Mouse (Mus musculus): Measurements from ENCODE around the gene Ttc9b. TPM values are rescaled to one million over a fixed set of nuclear protein-coding genes. Genes with fewer than 3 reads are reported as not detected.

The Ttc9b gene
- polyA plus RNA-seq, 1 experiment from 2014 or later = 0.11 TPM

GRCm38 (mm10) chr7:27683218-27683617 is 29.5 kb downstream of the Ttc9b start:
- no peak overlapping the region for H3K9ac ChIP-seq (replicated peaks; ENCODE audit: low read length)

DNA sequence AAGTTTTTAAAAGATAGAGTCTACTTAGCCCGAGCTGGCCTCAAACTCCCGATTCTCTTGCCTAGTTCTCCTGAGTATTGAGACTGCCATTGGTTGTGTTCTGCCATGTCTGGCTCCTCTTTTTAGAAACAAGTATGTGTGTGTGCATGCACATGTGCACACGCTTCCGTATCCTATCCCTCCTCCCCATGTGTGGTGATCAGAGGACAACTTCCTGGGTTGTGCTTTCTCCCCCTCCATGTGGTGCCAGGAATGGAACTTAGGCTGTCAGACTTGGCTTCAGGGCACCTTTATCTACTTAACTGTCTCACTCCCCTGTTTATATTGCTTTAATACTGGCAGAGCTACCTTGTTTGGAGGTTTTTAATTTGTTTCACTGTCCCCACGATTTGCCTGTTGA is 31.5 kb downstream of the Ttc9b start:
- H3K36me3 ChIP-seq (ENCODE audit: insufficient read depth, low read length) = no peaks in the 10 kb centered on the region
- no peak for ATAC-seq (ENCODE audit: low FRiP score, low TSS enrichment)
- H3K4me2 ChIP-seq (replicated peaks; ENCODE audit: low read depth, low read length) = peak overlapping the region; percentile 2; the same call in 1 of the 2 replicates
- H3K9me3 ChIP-seq (ENCODE audit: low read length) = no peaks in the 10 kb centered on the region
- H3K4me1 ChIP-seq (ENCODE audit: insufficient read depth, low read length) = peaks cover 10% of the 10 kb centered on the region; the same call in 1 of the 2 replicates
- 30% methylated on average over 5 of the region's 5 CpGs for WGBS
- no peak overlapping the region for H3K27ac ChIP-seq (ENCODE audit: low read length)
- H3K9ac ChIP-seq (replicated peaks; ENCODE audit: low read length) = 0 out of 2 replicates have a peak overlapping the region, but pooled peaks have one; percentile 11
- H3K4me3 ChIP-seq (ENCODE audit: low read length) = no peak overlapping the region
- no peaks in the 10 kb centered on the region for H3K27me3 ChIP-seq (ENCODE audit: insufficient read depth, low read length)

More at GRCm38 (mm10) chr7:27683218-27683617, 29.5 kb downstream of the Ttc9b start:
- H3K4me2 ChIP-seq (replicated peaks; ENCODE audit: low read depth, low read length) = no peak overlapping the region
- no peaks in the 10 kb centered on the region for H3K36me3 ChIP-seq (ENCODE audit: insufficient read depth, low read length)
- H3K27ac ChIP-seq (ENCODE audit: low read length) = no peak overlapping the region
- H3K9me3 ChIP-seq (ENCODE audit: low read length) = no peaks in the 10 kb centered on the region
- 0 out of 2 replicates have a peak, but pooled peaks cover 1% of the 10 kb centered on the region for H3K4me1 ChIP-seq (ENCODE audit: insufficient read depth, low read length)
- 47% methylated on average over 2 of the region's 2 CpGs for WGBS
- no peaks in the 10 kb centered on the region for H3K27me3 ChIP-seq (ENCODE audit: insufficient read depth, low read length)
- H3K4me3 ChIP-seq (ENCODE audit: low read length) = no peak overlapping the region
- ATAC-seq (ENCODE audit: low FRiP score, low TSS enrichment) = no peak

DNA sequence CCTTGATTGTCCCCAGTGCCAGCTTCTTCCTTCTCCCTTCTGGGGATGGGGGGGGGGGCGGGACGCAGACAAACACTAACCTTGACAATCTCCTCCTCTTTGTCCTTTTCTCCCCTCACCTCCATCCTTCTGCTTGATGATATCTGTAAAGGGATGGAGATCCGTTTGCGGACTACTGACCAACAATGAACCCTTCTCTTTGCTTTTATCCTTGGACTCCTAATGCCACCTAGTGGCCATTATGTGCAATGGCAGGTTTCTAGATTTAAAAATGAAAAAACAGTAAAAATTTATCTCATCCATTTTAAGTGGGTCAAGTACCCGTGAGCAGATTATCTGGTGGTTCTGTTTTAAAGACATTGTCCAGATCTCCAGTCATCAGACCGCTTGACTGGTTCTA is 32.0 kb downstream of the Ttc9b start:
- under 1% methylated on average over 6 of the region's 6 CpGs for WGBS
- Histone ChIP-seq H3K4me2 (replicated peaks; ENCODE audit: low read depth, low read length) (0 out of 2 replicates have a peak overlapping the region, but pooled peaks have one; percentile 2), H3K4me1 (ENCODE audit: insufficient read depth, low read length) (peaks cover 10% of the 10 kb centered on the region; the same call in 1 of the 2 replicates)

GRCm38 (mm10) chr7:27687043-27687442 is 33.3 kb downstream of the Ttc9b start:
- ATAC-seq (ENCODE audit: low FRiP score, low TSS enrichment) = no peak
- no peaks in the 10 kb centered on the region for H3K27me3 ChIP-seq (ENCODE audit: insufficient read depth, low read length)
- H3K4me1 ChIP-seq (ENCODE audit: insufficient read depth, low read length) = peaks cover 10% of the 10 kb centered on the region; the same call in 1 of the 2 replicates
- no peak overlapping the region for H3K9ac ChIP-seq (replicated peaks; ENCODE audit: low read length)
- H3K9me3 ChIP-seq (ENCODE audit: low read length) = no peaks in the 10 kb centered on the region
- H3K4me2 ChIP-seq (replicated peaks; ENCODE audit: low read depth, low read length) = no peak overlapping the region
- H3K4me3 ChIP-seq (ENCODE audit: low read length) = no peak overlapping the region
- H3K36me3 ChIP-seq (ENCODE audit: insufficient read depth, low read length) = no peaks in the 10 kb centered on the region
- 74% methylated on average over 1 of the region's 1 CpGs for WGBS
- no peak overlapping the region for H3K27ac ChIP-seq (ENCODE audit: low read length)

More for the DNA sequence above, 32.0 kb downstream of the Ttc9b start:
- H3K9me3 ChIP-seq (ENCODE audit: low read length) = no peaks in the 10 kb centered on the region
- H3K36me3 ChIP-seq (ENCODE audit: insufficient read depth, low read length) = no peaks in the 10 kb centered on the region
- H3K9ac ChIP-seq (replicated peaks; ENCODE audit: low read length) = no peak overlapping the region
- no peak for ATAC-seq (ENCODE audit: low FRiP score, low TSS enrichment)
- no peak overlapping the region for H3K4me3 ChIP-seq (ENCODE audit: low read length)
- no peaks in the 10 kb centered on the region for H3K27me3 ChIP-seq (ENCODE audit: insufficient read depth, low read length)
- H3K27ac ChIP-seq (ENCODE audit: low read length) = no peak overlapping the region

- Histone ChIP-seq H3K4me3 (ENCODE audit: low read length) (no peak overlapping the region), H3K27ac (ENCODE audit: low read length) (no peak overlapping the region), H3K9ac (replicated peaks; ENCODE audit: low read length) (no peak overlapping the region), H3K9me3 (ENCODE audit: low read length) (no peaks in the 10 kb centered on the region), H3K4me2 (replicated peaks; ENCODE audit: low read depth, low read length) (peak overlapping the region; percentile 60; the same call in 1 of the 2 replicates), H3K27me3 (ENCODE audit: insufficient read depth, low read length) (no peaks in the 10 kb centered on the region), H3K36me3 (ENCODE audit: insufficient read depth, low read length) (no peaks in the 10 kb centered on the region), H3K4me1 (ENCODE audit: insufficient read depth, low read length) (peaks cover 10% of the 10 kb centered on the region; the same call in 1 of the 2 replicates)
- ATAC-seq (ENCODE audit: low FRiP score, low TSS enrichment) = no peak
- 59% methylated on average over 3 of the region's 3 CpGs for WGBS
Measured at GRCm38 (mm10) chr7:27687836-27688235, 34.1 kb downstream of the Ttc9b start.

DNA sequence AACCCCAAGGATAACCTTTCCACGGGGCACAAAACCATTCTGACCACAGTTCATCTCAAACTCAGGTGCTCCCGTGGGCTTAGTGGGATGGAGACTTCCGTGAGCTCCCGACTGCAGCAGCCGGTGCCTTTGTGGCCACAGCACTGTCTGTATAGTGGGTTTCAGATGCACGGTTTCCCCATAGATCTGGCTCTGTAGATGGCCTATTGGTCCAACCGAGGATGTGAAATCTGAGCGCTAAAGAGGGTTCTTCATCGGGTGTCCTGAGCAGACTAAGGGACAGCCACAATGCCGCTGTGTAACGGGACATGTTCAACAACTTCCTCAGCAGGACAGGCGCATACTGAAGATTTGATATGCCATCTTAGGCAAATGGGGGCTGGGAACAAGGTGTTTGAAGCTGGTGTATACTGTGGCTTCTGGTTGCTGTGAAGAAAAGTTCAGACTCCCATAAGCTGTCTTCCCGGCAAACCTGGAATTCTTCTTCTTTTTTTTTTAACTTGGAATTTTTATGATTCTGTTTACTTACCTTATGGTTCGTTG is 34.6 kb downstream of the Ttc9b start:
- H3K4me2 ChIP-seq (replicated peaks; ENCODE audit: low read depth, low read length) = peak overlapping the region; percentile 60
- peaks cover 10% of the 10 kb centered on the region; the same call in 1 of the 2 replicates for H3K4me1 ChIP-seq (ENCODE audit: insufficient read depth, low read length)
- H3K9me3 ChIP-seq (ENCODE audit: low read length) = no peaks in the 10 kb centered on the region
- H3K27ac ChIP-seq (ENCODE audit: low read length) = peak overlapping the region; percentile 43
- no peak for ATAC-seq (ENCODE audit: low FRiP score, low TSS enrichment)
- no peaks in the 10 kb centered on the region for H3K36me3 ChIP-seq (ENCODE audit: insufficient read depth, low read length)
- 36% methylated on average over 14 of the region's 14 CpGs for WGBS
- no peaks in the 10 kb centered on the region for H3K27me3 ChIP-seq (ENCODE audit: insufficient read depth, low read length)
- H3K9ac ChIP-seq (replicated peaks; ENCODE audit: low read length) = peak overlapping the region; percentile 65
- peak overlapping the region; percentile 49 for H3K4me3 ChIP-seq (ENCODE audit: low read length)

DNA sequence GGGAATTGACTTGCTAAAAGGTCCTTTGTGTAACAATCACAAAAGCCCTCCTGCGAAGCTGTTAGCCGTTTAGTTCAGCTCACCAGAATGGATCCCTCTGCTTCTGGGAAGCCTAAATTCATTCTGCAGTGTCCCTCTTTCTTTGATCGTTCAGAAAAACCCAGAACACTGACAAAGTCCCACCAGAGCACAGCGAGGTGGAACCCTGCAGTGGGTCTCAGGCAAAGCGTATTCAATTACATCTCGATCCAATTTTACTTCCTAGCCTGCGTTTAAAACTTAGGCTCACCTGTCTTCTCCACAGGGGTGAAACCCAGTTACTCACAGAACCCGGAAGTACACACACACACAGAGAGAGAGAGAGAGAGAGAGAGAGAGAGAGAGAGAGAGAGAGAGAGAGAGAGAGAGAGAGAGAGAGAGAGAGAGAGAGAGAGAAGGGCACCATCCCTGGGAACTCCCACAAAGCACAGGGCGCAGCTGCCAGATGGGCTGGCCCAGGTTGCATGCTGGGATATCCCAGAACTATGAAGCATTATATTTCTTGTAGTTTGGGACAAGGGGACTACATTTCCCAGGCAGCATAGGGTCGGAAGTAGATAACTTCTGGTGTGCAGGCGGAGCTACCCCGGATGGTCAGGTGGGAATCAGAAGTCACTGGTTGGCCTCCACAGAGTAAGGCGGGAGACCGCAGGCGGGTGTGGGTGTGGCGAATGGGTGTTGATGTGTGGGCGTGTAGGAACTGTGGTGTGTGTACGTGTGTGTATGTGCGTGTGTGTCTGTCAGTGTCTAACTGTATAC is 35.3 kb downstream of the Ttc9b start, which contains the start of gene Zfp607b:
TSS of gene Zfp607b (plus strand) at position 526 of the 798 bp plus-strand sequence.
- peak; percentile 99 for ATAC-seq (ENCODE audit: low FRiP score, low TSS enrichment)
- H3K27me3 ChIP-seq (ENCODE audit: insufficient read depth, low read length) = no peaks in the 10 kb centered on the region
- peak within 1 kb of the TSS; percentile 49 for H3K4me3 ChIP-seq (ENCODE audit: low read length)
- WGBS = under 1% methylated on average over 19 of the region's 19 CpGs
- H3K4me1 ChIP-seq (ENCODE audit: insufficient read depth, low read length) = peaks cover 10% of the 10 kb centered on the region; the same call in 1 of the 2 replicates
- H3K9ac ChIP-seq (replicated peaks; ENCODE audit: low read length) = peak within 1 kb of the TSS; percentile 65
- H3K27ac ChIP-seq (ENCODE audit: low read length) = peak within 1 kb of the TSS; percentile 43
- H3K36me3 ChIP-seq (ENCODE audit: insufficient read depth, low read length) = no peaks in the 10 kb centered on the region
- no peaks in the 10 kb centered on the region for H3K9me3 ChIP-seq (ENCODE audit: low read length)
- peak within 1 kb of the TSS; percentile 60 for H3K4me2 ChIP-seq (replicated peaks; ENCODE audit: low read depth, low read length)

DNA sequence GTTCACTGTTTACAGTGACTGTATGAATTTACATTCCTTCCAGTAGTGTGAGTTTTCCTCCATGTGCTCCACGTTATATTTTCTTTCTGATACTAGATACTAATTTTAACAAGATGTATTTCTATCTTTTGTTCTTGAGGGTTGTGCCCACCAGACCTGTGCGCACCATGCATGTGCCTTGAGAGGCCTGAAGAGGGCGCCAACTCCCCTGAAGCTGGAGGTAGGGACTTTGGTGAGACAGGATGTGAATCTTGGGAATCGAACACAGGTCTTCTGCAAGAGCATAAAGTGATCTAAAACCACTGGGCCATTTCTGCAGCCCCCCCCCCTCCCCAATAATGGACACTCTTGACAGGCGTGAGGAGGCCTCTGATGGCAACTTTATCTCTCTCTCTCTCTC is 37.4 kb downstream of the Ttc9b start:
- H3K4me1 ChIP-seq (ENCODE audit: insufficient read depth, low read length) = peaks cover 10% of the 10 kb centered on the region; the same call in 1 of the 2 replicates
- no peak for ATAC-seq (ENCODE audit: low FRiP score, low TSS enrichment)
- H3K4me3 ChIP-seq (ENCODE audit: low read length) = no peak overlapping the region
- H3K27me3 ChIP-seq (ENCODE audit: insufficient read depth, low read length) = no peaks in the 10 kb centered on the region
- no peaks in the 10 kb centered on the region for H3K36me3 ChIP-seq (ENCODE audit: insufficient read depth, low read length)
- no peak overlapping the region for H3K27ac ChIP-seq (ENCODE audit: low read length)
- H3K9me3 ChIP-seq (ENCODE audit: low read length) = no peaks in the 10 kb centered on the region
- no peak overlapping the region for H3K4me2 ChIP-seq (replicated peaks; ENCODE audit: low read depth, low read length)
- 41% methylated on average over 5 of the region's 5 CpGs for WGBS
- H3K9ac ChIP-seq (replicated peaks; ENCODE audit: low read length) = no peak overlapping the region

DNA sequence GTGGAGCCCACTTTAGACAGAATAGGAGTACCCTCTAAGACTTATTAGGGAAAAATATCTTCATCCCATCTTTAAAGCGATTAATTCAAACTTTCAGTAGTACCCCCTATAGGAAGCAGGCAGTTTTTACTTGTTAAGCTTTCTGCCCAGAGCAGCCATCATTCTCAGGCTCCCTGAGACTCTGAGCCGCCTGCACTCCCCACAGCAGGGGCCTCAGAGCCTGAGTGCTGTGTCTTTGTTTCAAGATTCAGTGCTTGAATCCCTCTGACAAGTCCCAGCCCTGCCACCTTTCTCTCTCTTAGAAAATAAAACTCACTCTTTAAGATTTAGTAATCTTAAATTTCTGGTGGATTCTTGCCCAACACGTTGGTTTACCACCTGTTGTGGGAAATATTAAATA is 43.0 kb downstream of the Ttc9b start:
- no peak for ATAC-seq (ENCODE audit: low FRiP score, low TSS enrichment)
- no peak overlapping the region for H3K9ac ChIP-seq (replicated peaks; ENCODE audit: low read length)

More for the DNA sequence above, 43.0 kb downstream of the Ttc9b start:
- Histone ChIP-seq H3K4me3 (ENCODE audit: low read length) (no peak overlapping the region), H3K4me1 (ENCODE audit: insufficient read depth, low read length) (no peaks in the 10 kb centered on the region), H3K27ac (ENCODE audit: low read length) (no peak overlapping the region), H3K27me3 (ENCODE audit: insufficient read depth, low read length) (no peaks in the 10 kb centered on the region), H3K36me3 (ENCODE audit: insufficient read depth, low read length) (no peaks in the 10 kb centered on the region), H3K9me3 (ENCODE audit: low read length) (no peaks in the 10 kb centered on the region), H3K4me2 (replicated peaks; ENCODE audit: low read depth, low read length) (no peak overlapping the region)
- 52% methylated on average over 3 of the region's 3 CpGs for WGBS

Data from kidney, embryonic 16.5 days (tissue).